Mouse (Mus musculus): Measurements from ENCODE around the gene Ctc1. TPM values are rescaled to one million over a fixed set of nuclear protein-coding genes. Genes with fewer than 3 reads are reported as not detected.
"Not testable (repeated sequence)": the region's sequence is repeated elsewhere in the genome, so short reads cannot be mapped to it uniquely, and the experiment has no call there.

Gene Ctc1
- polyA plus RNA-seq, 1 experiment, result 38.1 TPM

DNA sequence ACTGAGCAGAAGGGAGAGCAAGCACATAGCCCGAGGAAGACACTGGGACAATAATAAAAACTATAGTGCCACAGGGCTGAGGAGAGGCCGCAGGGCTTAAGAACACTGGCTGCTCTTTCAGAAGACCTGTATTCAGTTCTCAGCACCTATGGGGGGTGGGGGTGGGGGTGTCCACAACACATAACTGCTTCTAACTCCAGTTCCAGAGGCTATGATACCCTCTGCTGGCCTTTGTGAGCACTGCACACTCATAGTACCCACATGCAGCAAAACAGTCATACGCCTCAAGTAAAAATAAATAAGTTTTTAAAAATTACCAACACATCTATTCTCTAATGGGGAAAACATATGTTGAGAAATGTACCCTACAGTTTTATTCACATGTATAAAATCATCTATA, 21.3 kb upstream of the Ctc1 start:
- Histone ChIP-seq H3K4me3 (replicated peaks; ENCODE audit: control insufficient read depth, low read depth, low read length) (no peak overlapping the region), H3K27ac (ENCODE audit: control insufficient read depth, insufficient read depth, low read depth, low read length, poor library complexity) (no peak overlapping the region), H3K4me1 (ENCODE audit: control insufficient read depth, insufficient read depth, low read length) (no peaks in the 10 kb centered on the region)
- TF ChIP-seq POLR2A (IDR thresholded peaks at IDR 0.05; ENCODE audit: borderline replicate concordance, control insufficient read depth, low read depth, low read length), result no peak
- no peak for TF ChIP-seq CTCF (IDR thresholded peaks at IDR 0.05; ENCODE audit: control insufficient read depth, insufficient read depth, low read length)
- 90% methylated on average over 3 of the region's 3 CpGs for WGBS

DNA sequence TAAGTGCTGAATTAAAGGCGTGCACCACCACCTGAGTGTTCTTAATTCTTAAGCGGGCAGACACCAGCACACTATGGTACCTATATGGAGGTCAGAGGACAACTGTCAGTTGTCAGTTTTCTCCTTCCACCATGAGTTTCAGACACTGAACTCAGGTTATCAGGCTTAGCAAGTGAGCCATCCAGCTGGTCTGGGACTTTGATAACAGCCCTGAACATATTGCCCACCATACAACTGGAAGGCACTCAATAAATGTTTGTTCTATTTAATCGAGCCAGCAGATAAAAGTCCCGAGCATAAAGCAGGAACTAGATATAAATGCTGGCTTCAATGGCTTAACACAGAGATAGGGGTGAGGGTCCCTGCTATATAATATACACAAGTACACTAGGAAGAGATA, 18.6 kb upstream of the Ctc1 start:
- Histone ChIP-seq H3K4me3 (replicated peaks; ENCODE audit: control insufficient read depth, low read depth, low read length) (no peak overlapping the region), H3K4me1 (ENCODE audit: control insufficient read depth, insufficient read depth, low read length) (no peaks in the 10 kb centered on the region), H3K27ac (ENCODE audit: control insufficient read depth, insufficient read depth, low read depth, low read length, poor library complexity) (no peak overlapping the region)
- WGBS, result 66% methylated on average over 4 of the region's 4 CpGs
- TF ChIP-seq POLR2A (IDR thresholded peaks at IDR 0.05; ENCODE audit: borderline replicate concordance, control insufficient read depth, low read depth, low read length), result no peak
- no peak for TF ChIP-seq CTCF (IDR thresholded peaks at IDR 0.05; ENCODE audit: control insufficient read depth, insufficient read depth, low read length)

DNA sequence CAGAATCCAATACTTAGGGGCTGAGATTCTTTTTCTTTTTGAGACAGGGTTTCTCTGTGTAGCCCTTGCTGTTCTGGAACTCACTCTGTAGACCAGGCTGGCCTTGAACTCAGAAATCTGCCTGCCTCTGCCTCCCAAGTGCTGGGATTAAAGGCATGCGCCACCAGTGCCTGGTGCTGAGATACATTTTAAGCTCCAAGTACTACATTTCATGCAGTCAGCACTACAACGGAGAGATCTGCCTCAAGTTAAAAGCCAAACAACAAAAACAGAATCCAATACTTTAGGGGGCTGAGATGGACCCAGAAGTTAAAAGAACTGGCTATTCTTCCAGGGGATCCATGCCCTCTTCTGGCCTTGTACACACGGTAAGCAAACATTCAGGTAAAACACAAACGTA, 12.9 kb upstream of the Ctc1 start:
- WGBS, result 92% methylated on average over 4 of the region's 4 CpGs
- not testable (repeated sequence) for H3K4me1 ChIP-seq (ENCODE audit: control insufficient read depth, insufficient read depth, low read length); H3K4me3 ChIP-seq (replicated peaks; ENCODE audit: control insufficient read depth, low read depth, low read length)

DNA sequence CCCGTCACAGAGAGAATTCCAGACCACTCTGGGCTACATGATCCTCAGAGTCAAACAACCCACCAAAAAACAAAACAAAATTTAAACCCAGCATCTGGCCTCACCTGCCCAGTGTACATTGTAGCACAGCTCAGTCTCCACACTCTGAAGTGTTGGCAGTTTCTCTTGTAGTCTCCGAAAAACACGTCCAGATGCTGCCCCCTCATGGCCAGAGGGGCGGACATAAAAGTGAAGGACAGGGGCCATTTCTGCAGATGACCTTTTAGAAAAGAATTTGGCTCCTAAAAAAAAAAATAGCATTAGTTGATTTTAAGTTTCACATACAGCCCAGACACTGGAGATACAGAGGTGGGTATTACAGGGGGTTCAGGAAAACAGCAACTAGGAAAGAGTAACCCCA, 12.1 kb upstream of the Ctc1 start:
- 64% methylated on average over 4 of the region's 4 CpGs for WGBS
- H3K4me3 ChIP-seq (replicated peaks; ENCODE audit: control insufficient read depth, low read depth, low read length), result no peak overlapping the region
- no peaks in the 10 kb centered on the region; the same call in 1 of the 2 replicates for H3K4me1 ChIP-seq (ENCODE audit: control insufficient read depth, insufficient read depth, low read length)
- no peak for TF ChIP-seq CTCF (IDR thresholded peaks at IDR 0.05; ENCODE audit: control insufficient read depth, insufficient read depth, low read length)
- no peak for TF ChIP-seq POLR2A (IDR thresholded peaks at IDR 0.05; ENCODE audit: borderline replicate concordance, control insufficient read depth, low read depth, low read length)
- H3K27ac ChIP-seq (ENCODE audit: control insufficient read depth, insufficient read depth, low read depth, low read length, poor library complexity), result no peak overlapping the region

More for the DNA sequence above, 12.9 kb upstream of the Ctc1 start:
- not testable (repeated sequence) for H3K27ac ChIP-seq (ENCODE audit: control insufficient read depth, insufficient read depth, low read depth, low read length, poor library complexity)

DNA sequence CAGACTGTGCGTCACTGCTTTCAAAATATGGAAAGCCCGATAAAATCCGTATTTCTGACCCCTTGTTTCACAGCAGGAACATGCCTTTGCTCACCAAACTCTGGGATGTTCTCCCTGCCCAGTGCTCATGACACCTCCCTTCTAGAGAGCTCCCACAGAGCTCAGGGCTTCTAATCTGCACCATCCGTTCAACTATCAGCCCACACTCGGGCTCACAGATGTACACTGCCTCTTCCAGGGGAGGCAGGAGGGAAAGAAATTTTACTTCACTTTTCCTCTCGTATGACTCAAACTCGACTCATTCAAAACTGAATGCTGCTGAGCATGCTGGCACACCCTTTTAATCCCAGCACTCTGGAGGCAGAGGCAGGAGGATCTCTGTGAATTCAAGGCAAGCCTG, 10.5 kb upstream of the Ctc1 start:
- Histone ChIP-seq H3K4me1 (ENCODE audit: control insufficient read depth, insufficient read depth, low read length) (no peaks in the 10 kb centered on the region; the same call in 1 of the 2 replicates), H3K27ac (ENCODE audit: control insufficient read depth, insufficient read depth, low read depth, low read length, poor library complexity) (peak overlapping the region; percentile 72), H3K4me3 (replicated peaks; ENCODE audit: control insufficient read depth, low read depth, low read length) (no peak overlapping the region)
- TF ChIP-seq POLR2A (IDR thresholded peaks at IDR 0.05; ENCODE audit: borderline replicate concordance, control insufficient read depth, low read depth, low read length), result no peak
- TF ChIP-seq CTCF (IDR thresholded peaks at IDR 0.05; ENCODE audit: control insufficient read depth, insufficient read depth, low read length), result no peak
- 63% methylated on average over 7 of the region's 7 CpGs for WGBS

DNA sequence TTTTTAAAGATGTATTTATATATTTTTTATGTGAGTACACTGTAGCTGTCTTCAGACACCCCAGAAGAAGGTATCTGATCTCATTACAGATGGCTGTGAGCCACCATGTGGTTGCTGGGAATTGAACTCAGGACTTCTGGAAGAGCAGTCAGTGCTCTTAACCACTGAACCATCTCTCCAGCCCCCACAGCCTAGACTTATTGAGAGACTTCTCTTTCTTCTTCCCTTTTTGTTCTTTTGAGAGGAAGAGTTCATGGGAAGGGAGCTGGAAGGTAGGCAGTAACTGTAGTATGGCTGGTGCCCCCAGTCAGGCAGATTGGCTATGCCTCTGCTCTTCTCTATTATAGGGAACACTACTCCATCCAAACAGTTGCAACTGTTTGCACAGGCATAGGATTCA, 9.1 kb upstream of the Ctc1 start:
- H3K4me1 ChIP-seq (ENCODE audit: control insufficient read depth, insufficient read depth, low read length); H3K27ac ChIP-seq (ENCODE audit: control insufficient read depth, insufficient read depth, low read depth, low read length, poor library complexity); H3K4me3 ChIP-seq (replicated peaks; ENCODE audit: control insufficient read depth, low read depth, low read length): not testable (repeated sequence)

DNA sequence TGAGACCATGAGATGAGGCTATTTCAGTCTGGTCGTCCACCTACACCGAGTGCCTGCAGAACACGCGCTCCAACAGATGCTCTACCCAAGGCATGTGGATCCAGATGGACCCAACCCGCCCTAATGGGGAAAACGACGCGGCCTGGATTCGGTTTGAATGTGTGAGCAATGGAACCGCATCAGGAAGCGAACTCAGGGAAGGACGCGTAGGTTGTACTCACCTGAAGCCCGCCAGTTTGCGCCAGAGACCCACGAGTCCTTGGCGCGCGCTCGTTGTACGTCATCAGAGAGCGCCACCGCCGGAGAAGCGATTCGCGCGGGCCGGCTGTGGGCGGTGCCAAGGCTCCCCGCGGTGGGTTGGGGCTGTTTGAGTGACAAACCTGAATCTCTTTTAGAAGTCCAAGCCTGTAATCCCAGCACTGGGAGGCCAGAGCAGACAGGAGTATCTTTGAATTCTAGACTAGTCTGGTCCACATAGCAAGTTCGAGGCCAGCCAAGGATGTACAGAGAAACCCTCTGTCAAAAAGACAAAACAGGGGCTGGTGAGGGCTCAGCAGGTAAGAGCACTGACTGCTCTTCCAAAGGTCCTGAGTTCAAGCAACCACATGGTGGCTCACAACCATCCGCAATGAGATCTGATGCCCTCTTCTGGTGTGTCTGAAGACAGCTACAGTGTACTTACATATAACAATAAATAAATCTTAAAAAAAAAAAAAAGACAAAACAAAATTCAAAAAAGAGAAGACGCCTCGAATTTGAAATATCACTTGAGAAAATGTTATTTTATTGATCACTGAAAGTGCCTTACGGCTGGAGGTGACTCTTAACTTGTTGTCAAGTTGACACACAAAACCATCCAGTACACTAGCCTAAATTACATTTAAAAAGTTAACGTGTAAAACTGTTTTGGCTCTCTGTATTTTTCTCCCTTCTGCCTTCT, 7.3 kb upstream of the Ctc1 start, which contains the start of gene Pfas:
TSS of gene Pfas (minus strand) at position 279 of the 940 bp plus-strand sequence.
- 9% methylated on average over 38 of the region's 38 CpGs for WGBS
- peak within 1 kb of the TSS; percentile 92 for H3K4me3 ChIP-seq (replicated peaks; ENCODE audit: control insufficient read depth, low read depth, low read length)
- H3K4me1 ChIP-seq (ENCODE audit: control insufficient read depth, insufficient read depth, low read length), result peaks cover 2% of the 10 kb centered on the region; the same call in 1 of the 2 replicates
- TF ChIP-seq CTCF (IDR thresholded peaks at IDR 0.05; ENCODE audit: control insufficient read depth, insufficient read depth, low read length), result no peak
- peak; percentile 63; the same call in 1 of the 2 replicates for TF ChIP-seq POLR2A (IDR thresholded peaks at IDR 0.05; ENCODE audit: borderline replicate concordance, control insufficient read depth, low read depth, low read length)
- H3K27ac ChIP-seq (ENCODE audit: control insufficient read depth, insufficient read depth, low read depth, low read length, poor library complexity), result peak within 1 kb of the TSS; percentile 77

DNA sequence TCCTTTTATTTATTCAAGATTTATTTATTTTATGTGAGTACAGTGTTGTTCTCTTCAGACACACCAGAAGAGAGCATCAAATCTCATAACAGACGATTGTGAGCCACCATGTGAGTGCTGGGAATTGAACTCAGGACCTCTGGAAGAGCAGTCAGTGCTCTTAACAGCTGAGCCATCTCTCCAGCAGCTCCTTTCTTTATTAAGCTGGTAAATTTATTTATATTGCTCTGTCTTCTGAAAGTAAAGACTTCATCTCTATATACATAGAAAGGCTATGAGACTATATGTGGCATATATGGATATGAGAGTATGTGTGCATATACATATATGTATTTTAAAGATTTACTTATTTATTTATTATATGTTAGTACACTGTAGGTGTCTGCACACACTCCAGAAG, 6.2 kb upstream of the Ctc1 start:
- H3K4me3 ChIP-seq (replicated peaks; ENCODE audit: control insufficient read depth, low read depth, low read length), result no peak overlapping the region
- WGBS, result 76% methylated on average over 1 of the region's 1 CpGs
- TF ChIP-seq CTCF (IDR thresholded peaks at IDR 0.05; ENCODE audit: control insufficient read depth, insufficient read depth, low read length) (no peak), POLR2A (IDR thresholded peaks at IDR 0.05; ENCODE audit: borderline replicate concordance, control insufficient read depth, low read depth, low read length) (no peak)
- peaks cover 2% of the 10 kb centered on the region; the same call in 1 of the 2 replicates for H3K4me1 ChIP-seq (ENCODE audit: control insufficient read depth, insufficient read depth, low read length)
- H3K27ac ChIP-seq (ENCODE audit: control insufficient read depth, insufficient read depth, low read depth, low read length, poor library complexity), result no peak overlapping the region
